Mouse (Mus musculus) intestine, embryonic 16.5 days (tissue): ENCODE results near the gene Ada. TPM values are rescaled to one million over a fixed set of nuclear protein-coding genes. Genes with fewer than 3 reads are reported as not detected.

Source experiments
- ATAC-seq: fragments of 200-750 bp; cut with Nextera tagmentation; 2 replicates; pipeline ENCODE4 v1.8.0; 2017; ENCODE audit warnings: moderate TSS enrichment, moderate library complexity
- H3K27ac ChIP-seq: fragments of 300-500 bp; sonication (generic); 2 replicates; pipeline ENCODE4 v1.5.1; 2014; ENCODE audit warnings: mild to moderate bottlenecking, low read length
- H3K27me3 ChIP-seq: fragments of 300-500 bp; sonication (generic); replicated peaks from 2 replicates; pipeline ENCODE4 v1.6.1; 2014; ENCODE audit warnings: low read length, control low read depth, mixed read lengths; ENCODE audit not compliant: control insufficient read depth, insufficient read depth
- H3K36me3 ChIP-seq: fragments of 300-500 bp; sonication (generic); 2 replicates; pipeline ENCODE4 v1.6.1; 2014; ENCODE audit warnings: low read length, control low read depth; ENCODE audit not compliant: control insufficient read depth, insufficient read depth
- H3K4me1 ChIP-seq: fragments of 300-500 bp; sonication (generic); 2 replicates; pipeline ENCODE4 v1.6.1; 2014; ENCODE audit warnings: low read length, control low read depth, mixed read lengths; ENCODE audit not compliant: control insufficient read depth, insufficient read depth
- H3K4me2 ChIP-seq: fragments of 300-500 bp; sonication (generic); 2 replicates; pipeline ENCODE4 v1.6.1; 2014; ENCODE audit warnings: low read depth, low read length, control low read depth
- H3K4me3 ChIP-seq: fragments of 300-500 bp; sonication (generic); 2 replicates; pipeline ENCODE4 v1.5.1; 2014; ENCODE audit warnings: mild to moderate bottlenecking, low read length
- H3K9ac ChIP-seq: fragments of 300-500 bp; sonication (generic); 2 replicates; pipeline ENCODE4 v1.6.1; 2014; ENCODE audit warnings: low read depth, low read length
- H3K9me3 ChIP-seq: fragments of 300-500 bp; sonication (generic); 2 replicates; pipeline ENCODE4 v1.6.1; 2016; ENCODE audit warnings: low read length, control low read depth; ENCODE audit not compliant: control insufficient read depth
- WGBS: fragments of 180-500 bp; shearing (Covaris S2); extraction: QIAGEN DNeasy Blood & Tissue Kit; methylation state at CpG from one replicate; pipeline ENCODE4 v1.1.7; 2014; 5-methylcytosine and 5-hydroxymethylcytosine counted together
- polyA plus RNA-seq: library from polyadenylated mRNA; unstranded; fragments of >200 nt; fragmentation: Nextera tagmentation; extraction: Ambion mirVana; gene quantifications from 2 replicates; pipeline ENCODE4 v1.2.1, GENCODE M21; 2015

Gene Ada
- polyA plus RNA-seq, 1 experiment from 2014 or later: 7.4 TPM

GRCm38 (mm10) chr2:163710000-163710399, 40.0 kb downstream of the Ada start:
- WGBS: 89% methylated on average over 9 of the region's 9 CpGs
- Histone ChIP-seq H3K27ac (no peak overlapping the region), H3K27me3 (no peaks in the 10 kb centered on the region), H3K4me1 (peaks cover 5% of the 10 kb centered on the region; the same call in 1 of the 2 replicates), H3K9ac (no peak overlapping the region), H3K4me3 (no peak overlapping the region), H3K36me3 (no peaks in the 10 kb centered on the region; the same call in 1 of the 2 replicates), H3K4me2 (no peak overlapping the region), H3K9me3 (no peaks in the 10 kb centered on the region)
- no peak for ATAC-seq

DNA sequence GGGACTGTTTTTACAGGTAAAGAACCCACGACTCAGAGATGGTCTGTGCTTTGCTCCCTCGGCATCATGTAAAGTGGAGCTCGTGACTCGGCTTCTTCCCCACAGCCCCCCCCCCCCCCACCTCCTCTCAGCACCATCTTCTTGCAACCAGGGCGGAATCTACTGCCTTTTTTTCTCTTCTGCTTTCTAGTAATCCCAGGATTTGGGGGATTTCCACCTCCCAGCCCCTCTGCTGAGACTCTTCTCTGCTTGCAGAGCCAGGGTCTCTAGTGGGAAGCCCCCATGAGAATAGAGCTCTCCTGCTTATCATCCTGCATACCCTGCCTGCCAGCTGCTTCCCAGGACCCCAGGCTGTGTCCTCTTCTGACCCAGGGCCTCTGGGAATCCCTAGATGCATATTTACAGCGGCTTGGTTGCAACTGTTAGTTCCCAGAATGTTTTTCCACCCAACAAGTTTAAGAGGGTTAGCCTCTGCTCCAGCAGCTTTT, 41.2 kb downstream of the Ada start:
- Histone ChIP-seq H3K27ac (no peak overlapping the region), H3K27me3 (no peaks in the 10 kb centered on the region), H3K9ac (no peak overlapping the region), H3K4me1 (peaks cover 5% of the 10 kb centered on the region; the same call in 1 of the 2 replicates), H3K9me3 (no peaks in the 10 kb centered on the region), H3K4me3 (no peak overlapping the region), H3K4me2 (no peak overlapping the region), H3K36me3 (no peaks in the 10 kb centered on the region; the same call in 1 of the 2 replicates)
- no peak for ATAC-seq
- 86% methylated on average over 6 of the region's 6 CpGs for WGBS

GRCm38 (mm10) chr2:163708321-163708720, 41.7 kb downstream of the Ada start:
- Histone ChIP-seq H3K4me1 (peaks cover 5% of the 10 kb centered on the region; the same call in 1 of the 2 replicates), H3K4me3 (no peak overlapping the region), H3K27ac (no peak overlapping the region), H3K9me3 (no peaks in the 10 kb centered on the region), H3K27me3 (no peaks in the 10 kb centered on the region), H3K36me3 (no peaks in the 10 kb centered on the region; the same call in 1 of the 2 replicates), H3K9ac (no peak overlapping the region), H3K4me2 (no peak overlapping the region)
- no peak for ATAC-seq
- 84% methylated on average over 5 of the region's 5 CpGs for WGBS

- H3K27me3 ChIP-seq: no peaks in the 10 kb centered on the region
- ATAC-seq: no peak
- 86% methylated on average over 5 of the region's 5 CpGs for WGBS
- H3K9ac ChIP-seq: no peak overlapping the region
- H3K4me2 ChIP-seq: no peak overlapping the region
- no peaks in the 10 kb centered on the region for H3K9me3 ChIP-seq
- H3K27ac ChIP-seq: no peak overlapping the region
- no peak overlapping the region for H3K4me3 ChIP-seq
- H3K36me3 ChIP-seq: no peaks in the 10 kb centered on the region; the same call in 1 of the 2 replicates
- 0 out of 2 replicates have a peak, but pooled peaks cover 2% of the 10 kb centered on the region for H3K4me1 ChIP-seq
Measured at GRCm38 (mm10) chr2:163703599-163704260, 46.3 kb downstream of the Ada start.

- WGBS: 73% methylated on average over 5 of the region's 5 CpGs
- H3K27ac ChIP-seq: no peak overlapping the region
- no peak overlapping the region for H3K9ac ChIP-seq
- ATAC-seq: no peak
- H3K4me1 ChIP-seq: 0 out of 2 replicates have a peak, but pooled peaks cover 2% of the 10 kb centered on the region
- no peak overlapping the region for H3K4me2 ChIP-seq
- no peaks in the 10 kb centered on the region for H3K9me3 ChIP-seq
- H3K4me3 ChIP-seq: no peak overlapping the region
- no peaks in the 10 kb centered on the region; the same call in 1 of the 2 replicates for H3K36me3 ChIP-seq
- H3K27me3 ChIP-seq: no peaks in the 10 kb centered on the region
Measured at GRCm38 (mm10) chr2:163702921-163703320, 47.1 kb downstream of the Ada start.

GRCm38 (mm10) chr2:163702431-163702830, 47.6 kb downstream of the Ada start:
- H3K27ac ChIP-seq: no peak overlapping the region
- no peaks in the 10 kb centered on the region; the same call in 1 of the 2 replicates for H3K36me3 ChIP-seq
- H3K4me2 ChIP-seq: no peak overlapping the region
- H3K27me3 ChIP-seq: no peaks in the 10 kb centered on the region
- H3K9me3 ChIP-seq: no peaks in the 10 kb centered on the region
- WGBS: 72% methylated on average over 7 of the region's 7 CpGs
- 0 out of 2 replicates have a peak, but pooled peaks cover 2% of the 10 kb centered on the region for H3K4me1 ChIP-seq
- ATAC-seq: no peak
- no peak overlapping the region for H3K4me3 ChIP-seq
- H3K9ac ChIP-seq: no peak overlapping the region

- Histone ChIP-seq H3K4me3 (no peak overlapping the region), H3K36me3 (no peaks in the 10 kb centered on the region), H3K27me3 (no peaks in the 10 kb centered on the region), H3K9me3 (no peaks in the 10 kb centered on the region), H3K4me1 (0 out of 2 replicates have a peak, but pooled peaks cover 5% of the 10 kb centered on the region), H3K9ac (no peak overlapping the region), H3K27ac (no peak overlapping the region), H3K4me2 (no peak overlapping the region)
- 0 out of 2 replicates have a peak, but pooled peaks have one; percentile 10 for ATAC-seq
- WGBS: 75% methylated on average over 11 of the region's 11 CpGs
Measured at GRCm38 (mm10) chr2:163699078-163699780, 50.8 kb downstream of the Ada start.

GRCm38 (mm10) chr2:163697764-163698480, 52.1 kb downstream of the Ada start:
- Histone ChIP-seq H3K4me3 (no peak overlapping the region), H3K9me3 (no peaks in the 10 kb centered on the region), H3K9ac (peak overlapping the region; percentile 49; the same call in 1 of the 2 replicates), H3K27me3 (no peaks in the 10 kb centered on the region), H3K27ac (peak overlapping the region; percentile 88), H3K4me2 (peak overlapping the region; percentile 18), H3K4me1 (peaks cover 15% of the 10 kb centered on the region), H3K36me3 (no peaks in the 10 kb centered on the region)
- 39% methylated on average over 16 of the region's 16 CpGs for WGBS
- ATAC-seq: peak; percentile 82

DNA sequence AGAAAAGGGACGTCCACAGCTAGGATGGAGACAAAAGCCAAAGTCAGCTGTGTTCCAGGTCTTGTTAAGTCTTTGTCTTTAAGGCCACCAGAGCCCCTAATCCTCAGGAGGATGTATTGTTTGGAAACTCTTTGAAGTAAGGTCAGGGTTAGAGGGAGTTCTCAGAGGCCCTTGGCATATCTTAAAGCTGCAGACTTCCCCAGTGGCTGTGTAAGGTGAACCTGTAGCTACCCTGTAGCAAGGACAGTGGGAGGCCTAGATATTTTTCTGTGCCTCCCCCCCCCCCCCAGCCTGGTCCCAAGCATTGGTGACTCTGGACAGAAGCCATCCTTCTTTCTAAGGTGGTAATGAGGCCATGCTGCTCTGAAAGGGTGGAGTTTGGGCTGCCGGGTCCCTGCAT, 53.3 kb downstream of the Ada start:
- Histone ChIP-seq H3K4me2 (no peak overlapping the region), H3K36me3 (no peaks in the 10 kb centered on the region), H3K4me3 (no peak overlapping the region), H3K9me3 (no peaks in the 10 kb centered on the region), H3K27me3 (no peaks in the 10 kb centered on the region), H3K9ac (no peak overlapping the region), H3K27ac (no peak overlapping the region), H3K4me1 (peaks cover 19% of the 10 kb centered on the region)
- 62% methylated on average over 2 of the region's 2 CpGs for WGBS
- no peak for ATAC-seq
